Mouse (Mus musculus): ENCODE measurements around the gene Fam234b.

GRCm38 (mm10) chr6:135230586-135230985 is 32.8 kb downstream of the Fam234b start:
- TF ChIP-seq CTCF (IDR thresholded peaks at IDR 0.05; ENCODE audit: low read depth) (no peak), EP300 (IDR thresholded peaks at IDR 0.05; ENCODE audit: low read depth) (no peak)

Measured in liver, postnatal 0 days (tissue).